Mouse (Mus musculus) fat pad, adult 2 months (tissue): ENCODE measurements around the gene Wdr89.
A peak's percentile ranks its signal among the peaks of the same experiment; 100 is the strongest.

Source experiments
- DNase-seq: peaks from one replicate; pipeline ENCODE4 v3.0.0-alpha.2; 2011; ENCODE audit warnings: low read depth, low spot score; ENCODE audit errors: extremely low read depth

Wdr89 gene

GRCm38 (mm10) chr12:75616841-75617240 is 52.5 kb downstream of the Wdr89 start:
- no peak for DNase-seq

DNA sequence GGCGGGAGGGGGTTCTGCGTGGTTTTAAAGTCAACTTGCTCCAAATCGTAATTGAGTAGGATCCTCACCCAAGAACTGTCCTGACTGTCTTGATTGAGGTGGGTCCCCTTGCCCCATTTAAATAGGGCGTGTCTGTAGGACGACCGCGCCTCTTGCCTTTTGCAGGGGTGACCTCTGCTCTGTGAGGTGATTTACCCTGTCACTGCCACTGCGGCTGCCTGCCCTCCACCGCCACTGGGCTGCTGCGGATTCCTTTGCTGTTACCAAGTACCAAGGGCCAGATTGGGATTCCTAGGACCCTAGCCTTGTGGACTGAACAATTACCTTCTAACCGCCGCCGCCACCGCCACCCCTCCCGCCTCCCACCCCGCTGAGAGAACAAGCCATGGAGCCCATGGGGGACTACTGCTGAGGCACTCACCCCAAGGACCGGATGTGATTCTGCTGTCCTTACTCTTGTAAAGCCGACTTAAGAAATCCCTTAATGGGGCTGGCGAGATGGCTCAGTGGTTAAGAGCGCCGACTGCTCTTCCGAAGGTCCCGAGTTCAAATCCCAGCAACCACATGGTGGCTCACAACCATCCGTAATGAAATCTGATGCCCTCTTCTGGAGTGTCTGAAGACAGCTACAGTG is 53.1 kb downstream of the Wdr89 start:
- no peak for DNase-seq

GRCm38 (mm10) chr12:75615556-75615955 is 53.8 kb downstream of the Wdr89 start:
- DNase-seq: no peak

GRCm38 (mm10) chr12:75612711-75613110 is 56.6 kb downstream of the Wdr89 start:
- no peak for DNase-seq

DNA sequence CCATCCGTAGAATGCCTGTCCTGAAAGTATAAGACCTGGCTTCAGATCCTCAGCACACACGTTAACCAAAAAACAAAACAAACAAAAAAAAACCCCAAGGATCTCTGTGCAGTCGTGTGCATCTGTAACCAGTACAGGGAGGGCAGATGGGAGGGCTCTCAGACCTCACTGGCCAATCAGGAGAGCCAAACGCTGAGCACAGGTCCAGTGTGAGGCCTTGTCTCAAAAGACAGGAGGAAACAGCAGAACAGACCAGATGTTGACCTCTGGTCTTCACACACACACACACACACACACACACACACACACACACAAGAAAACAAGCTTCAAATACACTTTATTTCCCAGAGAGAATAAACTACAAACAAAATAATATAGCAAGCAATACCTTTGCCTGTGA is 69.8 kb downstream of the Wdr89 start:
- DNase-seq: no peak

DNA sequence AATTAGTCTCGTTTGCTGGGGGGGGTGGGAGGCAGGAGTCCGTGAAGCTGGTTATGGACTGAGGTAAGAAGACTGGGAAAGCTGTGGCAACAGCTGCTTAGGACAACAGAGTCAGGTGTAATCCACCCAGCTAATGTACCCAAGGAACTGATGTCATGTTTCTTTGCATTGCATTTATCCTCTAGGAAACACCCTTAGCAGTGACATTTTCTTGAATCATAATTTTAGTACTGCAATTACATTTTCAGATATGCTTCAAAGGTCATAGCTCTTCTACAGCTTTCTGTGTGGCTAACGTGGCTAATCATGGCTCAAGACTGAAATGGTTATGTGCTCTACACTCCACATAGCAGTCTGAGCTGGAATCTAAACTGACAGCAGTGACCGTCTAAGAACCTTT is 70.3 kb downstream of the Wdr89 start:
- DNase-seq: no peak

GRCm38 (mm10) chr12:75597707-75598106 is 71.6 kb downstream of the Wdr89 start:
- DNase-seq: no peak

GRCm38 (mm10) chr12:75596154-75597002 is 73.0 kb downstream of the Wdr89 start, which contains the start of gene Ppp2r5e:
Gene Ppp2r5e, minus strand, starts transcription at chr12:75596245.
- peak; percentile 49 for DNase-seq

DNA sequence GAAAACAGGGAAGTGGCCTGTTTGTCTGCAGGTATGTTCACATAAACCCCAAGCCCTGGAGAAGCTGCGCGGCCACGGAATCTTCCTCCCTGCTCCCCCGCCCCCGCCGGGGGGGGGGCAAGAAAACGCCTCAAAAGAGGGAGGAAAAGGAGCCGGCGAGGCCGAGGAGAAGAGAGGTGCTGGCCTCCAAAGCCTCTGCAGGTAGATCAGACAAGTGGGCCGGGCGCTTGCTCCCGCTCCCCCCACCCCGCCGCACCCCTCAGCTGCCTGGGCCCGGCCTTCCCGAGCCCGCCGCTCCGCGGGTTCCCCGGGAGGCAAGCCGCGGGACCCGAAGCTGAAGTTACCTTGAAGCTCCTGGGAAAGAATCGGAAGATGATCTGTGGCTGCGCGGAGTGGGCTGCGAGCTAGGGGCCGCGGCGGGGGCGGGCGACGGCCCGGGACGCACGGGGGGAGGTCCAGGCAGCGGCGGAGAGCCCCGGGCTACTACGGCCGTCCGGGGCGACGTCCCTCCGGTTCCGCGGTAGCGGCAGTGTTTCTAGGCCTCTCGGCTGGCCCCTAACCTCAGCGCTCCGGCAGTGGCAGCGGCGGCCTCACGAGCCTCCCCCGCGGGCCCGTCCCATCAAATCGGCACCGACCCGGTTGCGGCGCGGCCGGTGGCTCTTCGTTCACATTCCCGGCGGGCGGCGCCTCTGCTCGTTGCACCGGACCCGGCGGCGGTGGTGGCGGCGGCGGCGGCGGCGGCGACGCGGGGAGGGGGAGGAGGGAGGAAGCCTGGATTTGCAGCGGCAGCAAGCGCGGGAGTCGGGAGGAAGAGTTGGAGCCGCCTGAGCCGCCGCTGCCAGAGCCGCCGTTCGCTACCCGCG is 73.8 kb downstream of the Wdr89 start:
- no peak for DNase-seq

DNA sequence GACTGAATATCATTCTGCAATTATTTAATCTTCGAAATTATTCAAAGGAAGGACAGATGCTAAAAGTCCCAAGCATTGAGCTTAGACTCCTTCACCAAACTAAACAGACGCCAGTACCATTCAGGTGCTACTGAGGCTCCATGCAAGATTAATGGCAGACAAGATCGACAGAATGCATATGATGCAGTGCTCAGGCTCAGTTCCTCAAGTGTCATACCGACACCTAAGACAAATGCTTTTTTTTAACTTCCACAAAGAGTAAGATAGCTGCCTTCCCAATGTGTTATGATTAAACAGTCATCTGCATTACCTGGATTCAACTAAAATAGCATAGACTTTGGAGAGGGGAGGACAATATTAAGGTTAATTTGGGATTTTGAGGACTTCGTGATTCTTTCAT is 74.9 kb downstream of the Wdr89 start:
- DNase-seq: no peak

GRCm38 (mm10) chr12:75593817-75594216 is 75.5 kb downstream of the Wdr89 start:
- DNase-seq: peak; percentile 7

GRCm38 (mm10) chr12:75587501-75587900 is 81.8 kb downstream of the Wdr89 start:
- DNase-seq: no peak

- DNase-seq: no peak
Observed at GRCm38 (mm10) chr12:75583776-75584175, 85.6 kb downstream of the Wdr89 start.
